Mouse (Mus musculus) left cerebral cortex, adult 6 months (tissue): ENCODE measurements around the gene Slc30a5. TPM values are rescaled to one million over a fixed set of nuclear protein-coding genes. Genes with fewer than 3 reads are reported as not detected.

Experiments used
- long read RNA-seq, 2 experiments: library from polyadenylated mRNA; unstranded; transcript quantifications; one replicate each; pipeline ENCODE4 v2.0.0; 2019 to 2020
- polyA plus RNA-seq: library from polyadenylated mRNA; unstranded; fragments of <200 nt; fragmentation: Nextera tagmentation; gene quantifications from 2 replicates; pipeline ENCODE4 v1.2.3, GENCODE M21; 2021

Gene Slc30a5
- polyA plus RNA-seq = 21.1 TPM in 2 replicates
- long read RNA-seq, experiment 1, transcript Slc30a5-201 (16 exons, 3,179 nt) = major isoform, 154 of 201 reads
- long read RNA-seq, experiment 1, partial matches to known transcripts = 6 of 201 reads
- long read RNA-seq, experiment 1, other reads (novel, unspliced or antisense) = 39 of 201 reads
- long read RNA-seq, experiment 2, transcript Slc30a5-201 (16 exons, 3,179 nt) = major isoform, 22 of 33 reads
- long read RNA-seq, experiment 2, partial matches to known transcripts = 9 of 33 reads
- long read RNA-seq, experiment 2, other reads (novel, unspliced or antisense) = 2 of 33 reads

GRCm38 (mm10) chr13:100832741-100833639 is at the start of gene Slc30a5:
Gene Slc30a5, minus strand, starts transcription at chr13:100833427.

GRCm38 (mm10) chr13:100786414-100786867 is 46.8 kb downstream of the Slc30a5 start, which contains the start of gene Ccnb1:
Gene Ccnb1, minus strand, starts transcription at chr13:100786570.

GRCm38 (mm10) chr13:100775252-100776055 is 57.8 kb downstream of the Slc30a5 start, which contains the start of gene Cenph:
Gene Cenph, minus strand, starts transcription at chr13:100775899.

Other genes with a start within 250 kb of the Slc30a5 start
- gene Marveld2, start 216.5 kb downstream of the Slc30a5 start, polyA plus RNA-seq = 0.28 and 0.75 TPM in 2 replicates
- gene Ak6, start 182.4 kb downstream of the Slc30a5 start, polyA plus RNA-seq = 166 and 217 TPM in 2 replicates
- 6.0 and 7.5 TPM in 2 replicates for gene Rad17, start 182.4 kb downstream of the Slc30a5 start, polyA plus RNA-seq
- gene Taf9, start 181.8 kb downstream of the Slc30a5 start, polyA plus RNA-seq = 30.1 and 30.3 TPM in 2 replicates
- gene Ccdc125, start 163.7 kb downstream of the Slc30a5 start, polyA plus RNA-seq = 0.54 and 1.4 TPM in 2 replicates
- gene Cdk7, start 102.5 kb downstream of the Slc30a5 start, polyA plus RNA-seq = 26.7 and 28.8 TPM in 2 replicates
- 222 and 261 TPM in 2 replicates for gene Mrps36, start 88.8 kb downstream of the Slc30a5 start, polyA plus RNA-seq
- gene Cenph, start 57.5 kb downstream of the Slc30a5 start, polyA plus RNA-seq = 0.75 and 1.1 TPM in 2 replicates
- gene Ccnb1, start 46.9 kb downstream of the Slc30a5 start, polyA plus RNA-seq = 2.0 and 2.3 TPM in 2 replicates